Mouse (Mus musculus) monocyte, adult 5-6 weeks (primary cell): ENCODE results near the gene Klf6. TPM values are rescaled to one million over a fixed set of nuclear protein-coding genes. Genes with fewer than 3 reads are reported as not detected.

ENCODE experiments used
- ATAC-seq: fragments of 153-309, 156-312 bp; replicated peaks from 2 replicates; pipeline ENCODE4 v1.8.0; 2017; ENCODE audit warnings: mild to moderate bottlenecking; ENCODE audit not compliant: low TSS enrichment, insufficient number of reproducible peaks, severe bottlenecking, poor library complexity, low FRiP score
- total RNA-seq: library from RNA; stranded (forward); fragments of 200-1000, 200-491, 200-594 nt; gene quantifications from 3 replicates; pipeline ENCODE4 v1.2.3, GENCODE M21; 2017

Gene Klf6
- total RNA-seq, 1 experiment from 2014 or later: 525 TPM

DNA sequence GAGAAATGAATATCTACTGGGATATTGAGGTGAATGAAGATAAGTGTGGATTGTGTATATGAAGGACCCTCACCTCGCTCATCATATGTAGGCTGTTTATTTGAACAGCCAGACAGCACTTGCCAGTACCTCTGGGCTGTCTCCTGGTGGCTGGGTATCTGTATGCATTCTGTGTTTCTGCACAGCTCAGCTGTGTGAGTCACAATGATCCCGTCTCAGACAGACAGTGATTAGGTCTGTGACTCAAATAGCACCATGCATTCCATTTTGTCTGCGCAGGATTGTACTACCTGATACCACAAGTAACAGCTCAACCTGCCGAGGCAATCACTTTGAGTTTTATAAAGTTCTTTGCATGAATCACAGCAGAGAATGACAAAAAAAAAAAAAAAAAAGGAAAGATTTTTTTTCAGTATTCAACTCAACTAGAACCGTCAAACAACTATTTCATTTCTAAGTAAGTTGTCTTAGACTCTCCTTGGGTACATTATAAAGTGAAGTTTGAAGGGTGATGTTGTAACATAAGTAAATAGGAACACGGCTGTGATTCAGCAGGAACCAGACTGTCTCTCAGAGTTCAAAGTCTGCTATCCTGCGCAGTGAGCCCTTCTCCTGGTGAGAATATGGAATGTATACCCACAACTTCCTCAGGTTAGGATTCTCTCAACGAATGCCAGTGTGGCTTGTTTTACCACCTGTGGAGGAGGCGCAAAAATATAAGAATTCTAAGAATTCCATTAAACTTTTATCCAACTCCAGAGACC, 31.6 kb downstream of the Klf6 start:
- no peak for ATAC-seq

- no peak for ATAC-seq
Measured at GRCm38 (mm10) chr13:5894910-5895309, 33.6 kb downstream of the Klf6 start.

DNA sequence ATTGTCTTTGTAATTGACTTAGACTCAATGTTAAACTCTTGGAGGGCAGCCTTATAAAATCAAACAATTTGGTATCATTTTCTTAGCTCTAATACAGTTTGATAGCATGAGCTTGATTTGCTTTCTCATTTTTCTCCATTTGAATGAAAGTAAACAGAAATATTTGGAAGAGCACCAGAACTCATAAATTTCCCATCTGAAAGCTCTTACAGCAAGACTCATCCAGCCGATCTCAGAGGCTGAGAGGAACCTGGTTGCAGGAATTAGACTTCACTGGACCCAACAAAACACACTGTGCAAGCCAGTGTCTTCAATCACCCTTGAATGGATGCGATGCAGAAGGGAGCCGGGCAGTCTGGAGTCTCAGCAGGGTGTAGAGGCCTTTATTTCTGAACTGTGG, 34.6 kb downstream of the Klf6 start:
- ATAC-seq: no peak

GRCm38 (mm10) chr13:5897176-5897959, 36.1 kb downstream of the Klf6 start:
- ATAC-seq: no peak

DNA sequence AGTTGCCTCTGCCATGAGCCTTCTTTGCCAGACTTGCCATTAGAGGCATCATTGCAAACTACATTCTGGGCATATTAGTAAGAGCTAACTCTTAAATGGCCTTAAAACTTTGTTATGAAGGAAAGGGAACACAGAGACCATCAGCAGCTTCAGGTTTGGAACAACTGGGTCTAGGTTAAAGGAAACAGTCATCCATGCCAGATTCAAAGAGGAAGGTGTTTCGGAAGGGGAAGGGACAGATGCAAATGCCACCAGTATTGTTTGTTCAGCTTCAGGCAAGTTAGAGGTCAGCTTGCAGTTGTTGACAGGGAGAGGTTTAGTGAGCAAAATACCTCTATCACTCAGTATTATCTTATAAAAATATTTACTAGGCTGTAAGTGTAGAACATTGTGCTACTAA, 37.7 kb downstream of the Klf6 start:
- no peak for ATAC-seq

DNA sequence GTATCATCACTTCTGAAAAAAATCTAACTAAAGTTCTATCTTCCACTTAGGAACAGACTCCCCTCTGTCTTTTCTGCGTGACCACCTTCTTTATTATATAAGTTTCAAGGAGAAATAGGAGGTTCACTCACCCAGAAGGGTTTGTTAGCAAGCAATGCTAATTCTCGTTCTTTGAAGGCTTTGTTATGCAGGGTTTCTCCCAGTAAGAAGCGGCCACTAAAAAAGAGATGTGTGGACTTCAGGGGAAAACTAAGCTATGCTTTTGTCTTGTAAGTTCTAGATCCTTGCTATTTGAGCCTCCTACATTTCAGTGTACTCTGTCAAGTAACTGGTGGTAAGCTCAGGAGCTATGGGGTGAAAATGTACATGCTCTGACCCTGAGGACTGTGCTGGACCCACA, 38.4 kb downstream of the Klf6 start:
- no peak for ATAC-seq

GRCm38 (mm10) chr13:5913201-5913600, 51.9 kb downstream of the Klf6 start:
- no peak for ATAC-seq

- ATAC-seq: no peak
Measured at GRCm38 (mm10) chr13:5917360-5917759, 56.1 kb downstream of the Klf6 start.

DNA sequence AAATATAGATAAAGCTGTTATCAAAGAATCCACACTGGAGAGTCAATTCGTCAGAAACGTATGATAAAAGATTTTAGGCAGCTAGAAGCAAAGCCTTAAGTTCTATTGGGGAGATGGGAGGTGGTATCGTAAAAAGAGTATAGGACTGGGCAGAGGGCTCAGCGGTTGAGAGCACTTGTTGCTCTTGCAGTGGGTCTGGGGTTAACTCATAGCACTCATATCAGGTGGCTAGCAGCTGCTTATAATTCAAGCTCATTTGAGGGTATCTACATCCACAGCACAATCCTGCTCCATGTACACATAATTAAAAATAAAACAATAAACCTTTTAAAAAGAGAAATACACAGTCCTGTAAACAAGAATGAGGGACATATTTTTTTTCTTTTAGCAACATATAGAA, 58.7 kb downstream of the Klf6 start:
- ATAC-seq: no peak
